Mouse (Mus musculus) lung, postnatal 0 days (tissue): Measurements from ENCODE around the gene Cbln1. TPM values are rescaled to one million over a fixed set of nuclear protein-coding genes. Genes with fewer than 3 reads are reported as not detected.

Experiments
- ATAC-seq: fragments of 200-750 bp; cut with Nextera tagmentation; 2 replicates; pipeline ENCODE4 v1.8.0; 2017; ENCODE audit warnings: moderate library complexity
- DNase-seq: peaks from one replicate; pipeline ENCODE4 v3.0.0-alpha.2; 2016; ENCODE audit warnings: low spot score
- H3K27ac ChIP-seq: fragments of 300-500 bp; sonication (generic); 2 replicates; pipeline ENCODE4 v1.5.1; 2014; ENCODE audit warnings: antibody characterized with exemption, mild to moderate bottlenecking, low read length, mixed read lengths
- H3K27me3 ChIP-seq: fragments of 300-500 bp; sonication (generic); replicated peaks from 2 replicates; pipeline ENCODE4 v1.6.1; 2014; ENCODE audit warnings: low read length, mixed read lengths; ENCODE audit not compliant: insufficient read depth
- H3K36me3 ChIP-seq: fragments of 300-500 bp; sonication (generic); 2 replicates; pipeline ENCODE4 v1.6.1; 2014; ENCODE audit warnings: low read length, mixed read lengths; ENCODE audit not compliant: insufficient read depth
- H3K4me1 ChIP-seq: fragments of 300-500 bp; sonication (generic); 2 replicates; pipeline ENCODE4 v1.6.1; 2014; ENCODE audit warnings: antibody characterized with exemption, low read depth, low read length, mixed read lengths; ENCODE audit not compliant: insufficient read depth
- H3K4me2 ChIP-seq: fragments of 300-500 bp; sonication (generic); replicated peaks from 2 replicates; pipeline ENCODE4 v1.6.1; 2014; ENCODE audit warnings: low read depth, mild to moderate bottlenecking, low read length, moderate library complexity, mixed read lengths
- H3K4me3 ChIP-seq: fragments of 300-500 bp; sonication (generic); 2 replicates; pipeline ENCODE4 v1.5.1; 2014; ENCODE audit warnings: low read depth, low read length
- H3K9ac ChIP-seq: fragments of 300-500 bp; sonication (generic); replicated peaks from 2 replicates; pipeline ENCODE4 v1.6.1; 2014; ENCODE audit warnings: low read depth, mild to moderate bottlenecking
- H3K9me3 ChIP-seq: fragments of 300-500 bp; sonication (generic); 2 replicates; pipeline ENCODE4 v1.6.1; 2016; ENCODE audit warnings: low read length, mixed read lengths
- CTCF ChIP-seq: IDR thresholded peaks from 2 replicates; pipeline ENCODE4 v1.5.1; 2016; ENCODE audit warnings: antibody characterized with exemption, mild to moderate bottlenecking
- EP300 ChIP-seq: IDR thresholded peaks from 2 replicates; pipeline ENCODE4 v1.6.1; 2016; ENCODE audit warnings: antibody characterized with exemption, mild to moderate bottlenecking, control low read depth
- WGBS: fragments of 180-500 bp; shearing (Covaris S2); extraction: QIAGEN DNeasy Blood & Tissue Kit; methylation state at CpG from one replicate; pipeline ENCODE4 v1.1.7; 2014; 5-methylcytosine and 5-hydroxymethylcytosine counted together
- polyA plus RNA-seq: library from polyadenylated mRNA; unstranded; fragments of >200 nt; fragmentation: Nextera tagmentation; extraction: Ambion mirVana; gene quantifications from 2 replicates; pipeline ENCODE4 v1.2.1, GENCODE M21; 2015

Cbln1 gene
- polyA plus RNA-seq, 1 experiment from 2014 or later, result not detected

GRCm38 (mm10) chr8:87478221-87478620 is 5.8 kb upstream of the Cbln1 start:
- Histone ChIP-seq H3K4me2 (no peak overlapping the region), H3K9me3 (no peaks in the 10 kb centered on the region), H3K36me3 (no peaks in the 10 kb centered on the region), H3K4me1 (no peaks in the 10 kb centered on the region), H3K9ac (no peak overlapping the region), H3K27me3 (peaks cover 28% of the 10 kb centered on the region), H3K27ac (no peak overlapping the region), H3K4me3 (no peak overlapping the region)
- WGBS, result 44% methylated on average over 3 of the region's 3 CpGs
- no peak for DNase-seq
- no peak for TF ChIP-seq EP300
- no peak for TF ChIP-seq CTCF
- ATAC-seq, result no peak

GRCm38 (mm10) chr8:87477102-87477645 is 4.8 kb upstream of the Cbln1 start:
- H3K27me3 ChIP-seq, result peaks cover 38% of the 10 kb centered on the region
- no peaks in the 10 kb centered on the region for H3K36me3 ChIP-seq
- H3K4me3 ChIP-seq, result no peak overlapping the region
- H3K9ac ChIP-seq, result no peak overlapping the region
- ATAC-seq (no peak), DNase-seq (no peak)
- no peaks in the 10 kb centered on the region for H3K9me3 ChIP-seq
- 50% methylated on average over 3 of the region's 3 CpGs for WGBS
- no peak overlapping the region for H3K4me2 ChIP-seq
- no peak overlapping the region for H3K27ac ChIP-seq
- no peaks in the 10 kb centered on the region for H3K4me1 ChIP-seq
- TF ChIP-seq EP300, result no peak

- Histone ChIP-seq H3K36me3 (no peaks in the 10 kb centered on the region), H3K4me1 (peaks cover 2% of the 10 kb centered on the region; the same call in 1 of the 2 replicates), H3K27ac (no peak overlapping the region), H3K4me3 (no peak overlapping the region), H3K9me3 (no peaks in the 10 kb centered on the region), H3K27me3 (peaks cover 54% of the 10 kb centered on the region), H3K4me2 (no peak overlapping the region), H3K9ac (no peak overlapping the region)
- 60% methylated on average over 3 of the region's 3 CpGs for WGBS
- TF ChIP-seq EP300, result no peak
- TF ChIP-seq CTCF, result no peak
- DNase-seq, result no peak
- ATAC-seq, result no peak
Observed at GRCm38 (mm10) chr8:87475551-87475950, 3.1 kb upstream of the Cbln1 start.

GRCm38 (mm10) chr8:87474379-87474778 is 2.0 kb upstream of the Cbln1 start:
- ATAC-seq (no peak), DNase-seq (no peak)
- Histone ChIP-seq H3K4me1 (peaks cover 2% of the 10 kb centered on the region), H3K9me3 (no peaks in the 10 kb centered on the region), H3K27me3 (peaks cover 66% of the 10 kb centered on the region), H3K9ac (no peak overlapping the region), H3K27ac (no peak overlapping the region), H3K36me3 (no peaks in the 10 kb centered on the region), H3K4me3 (no peak overlapping the region), H3K4me2 (no peak overlapping the region)
- 73% methylated on average over 8 of the region's 8 CpGs for WGBS
- TF ChIP-seq CTCF, result no peak
- TF ChIP-seq EP300, result no peak

GRCm38 (mm10) chr8:87473940-87474339 is 1.5 kb upstream of the Cbln1 start:
- H3K36me3 ChIP-seq, result no peaks in the 10 kb centered on the region
- peaks cover 2% of the 10 kb centered on the region for H3K4me1 ChIP-seq
- 17% methylated on average over 2 of the region's 2 CpGs for WGBS
- no peak for ATAC-seq
- H3K9ac ChIP-seq, result no peak overlapping the region
- H3K4me2 ChIP-seq, result no peak overlapping the region
- no peak for TF ChIP-seq CTCF
- no peak for DNase-seq
- H3K27me3 ChIP-seq, result peaks cover 71% of the 10 kb centered on the region
- H3K27ac ChIP-seq, result no peak overlapping the region
- H3K9me3 ChIP-seq, result no peaks in the 10 kb centered on the region
- no peak overlapping the region for H3K4me3 ChIP-seq

- H3K36me3 ChIP-seq, result no peaks in the 10 kb centered on the region
- WGBS, result 2% methylated on average over 30 of the region's 30 CpGs
- H3K27me3 ChIP-seq, result peaks cover 72% of the 10 kb centered on the region
- DNase-seq (no peak), ATAC-seq (no peak)
- no peak overlapping the region for H3K9ac ChIP-seq
- H3K9me3 ChIP-seq, result no peaks in the 10 kb centered on the region
- no peak overlapping the region for H3K27ac ChIP-seq
- H3K4me1 ChIP-seq, result peaks cover 2% of the 10 kb centered on the region
- no peak for TF ChIP-seq CTCF
- no peak for TF ChIP-seq EP300
- peak overlapping the region; percentile 73 for H3K4me2 ChIP-seq
- H3K4me3 ChIP-seq, result peak overlapping the region; percentile 39
Observed at GRCm38 (mm10) chr8:87473314-87473713, 905 bp upstream of the Cbln1 start.
